Mouse (Mus musculus): ENCODE results near the gene Parvg. TPM values are rescaled to one million over a fixed set of nuclear protein-coding genes. Genes with fewer than 3 reads are reported as not detected.

Gene Parvg
- polyA plus RNA-seq, 1 experiment: 0.39 TPM

GRCm38 (mm10) chr15:84291097-84291496 is 32.7 kb upstream of the Parvg start:
- Histone ChIP-seq H3K4me1 (ENCODE audit: control insufficient read depth, insufficient read depth, low read length) (no peaks in the 10 kb centered on the region), H3K27ac (ENCODE audit: insufficient read depth, low read length) (no peak overlapping the region), H3K4me3 (ENCODE audit: insufficient read depth, low read length) (no peak overlapping the region)
- TF ChIP-seq POLR2A (IDR thresholded peaks at IDR 0.05; ENCODE audit: low read depth, low read length): no peak
- no peak for TF ChIP-seq CTCF (IDR thresholded peaks at IDR 0.05; ENCODE audit: borderline replicate concordance, insufficient read depth, low read length)

GRCm38 (mm10) chr15:84293590-84293989 is 30.2 kb upstream of the Parvg start:
- H3K27ac ChIP-seq (ENCODE audit: insufficient read depth, low read length): no peak overlapping the region

GRCm38 (mm10) chr15:84294391-84294790 is 29.4 kb upstream of the Parvg start:
- H3K4me3 ChIP-seq (ENCODE audit: insufficient read depth, low read length): no peak overlapping the region
- TF ChIP-seq POLR2A (IDR thresholded peaks at IDR 0.05; ENCODE audit: low read depth, low read length): no peak
- no peak for TF ChIP-seq CTCF (IDR thresholded peaks at IDR 0.05; ENCODE audit: borderline replicate concordance, insufficient read depth, low read length)
- H3K27ac ChIP-seq (ENCODE audit: insufficient read depth, low read length): no peak overlapping the region
- H3K4me1 ChIP-seq (ENCODE audit: control insufficient read depth, insufficient read depth, low read length): no peaks in the 10 kb centered on the region; the same call in 1 of the 2 replicates

More at GRCm38 (mm10) chr15:84293590-84293989, 30.2 kb upstream of the Parvg start:
- no peaks in the 10 kb centered on the region for H3K4me1 ChIP-seq (ENCODE audit: control insufficient read depth, insufficient read depth, low read length)
- TF ChIP-seq CTCF (IDR thresholded peaks at IDR 0.05; ENCODE audit: borderline replicate concordance, insufficient read depth, low read length) (no peak), POLR2A (IDR thresholded peaks at IDR 0.05; ENCODE audit: low read depth, low read length) (no peak)
- H3K4me3 ChIP-seq (ENCODE audit: insufficient read depth, low read length): no peak overlapping the region

GRCm38 (mm10) chr15:84295225-84295624 is 28.6 kb upstream of the Parvg start:
- H3K4me3 ChIP-seq (ENCODE audit: insufficient read depth, low read length): no peak overlapping the region
- no peaks in the 10 kb centered on the region; the same call in 1 of the 2 replicates for H3K4me1 ChIP-seq (ENCODE audit: control insufficient read depth, insufficient read depth, low read length)
- TF ChIP-seq CTCF (IDR thresholded peaks at IDR 0.05; ENCODE audit: borderline replicate concordance, insufficient read depth, low read length) (no peak), POLR2A (IDR thresholded peaks at IDR 0.05; ENCODE audit: low read depth, low read length) (no peak)
- H3K27ac ChIP-seq (ENCODE audit: insufficient read depth, low read length): no peak overlapping the region

- Histone ChIP-seq H3K4me3 (ENCODE audit: insufficient read depth, low read length) (no peak overlapping the region), H3K4me1 (ENCODE audit: control insufficient read depth, insufficient read depth, low read length) (no peaks in the 10 kb centered on the region; the same call in 1 of the 2 replicates), H3K27ac (ENCODE audit: insufficient read depth, low read length) (no peak overlapping the region)
- no peak for TF ChIP-seq POLR2A (IDR thresholded peaks at IDR 0.05; ENCODE audit: low read depth, low read length)
- no peak for TF ChIP-seq CTCF (IDR thresholded peaks at IDR 0.05; ENCODE audit: borderline replicate concordance, insufficient read depth, low read length)
These were observed 26.4 kb upstream of the Parvg start for GRCm38 (mm10) chr15:84297454-84297853.

- no peak overlapping the region for H3K4me3 ChIP-seq (ENCODE audit: insufficient read depth, low read length)
- no peak overlapping the region for H3K27ac ChIP-seq (ENCODE audit: insufficient read depth, low read length)
- TF ChIP-seq POLR2A (IDR thresholded peaks at IDR 0.05; ENCODE audit: low read depth, low read length) (no peak), CTCF (IDR thresholded peaks at IDR 0.05; ENCODE audit: borderline replicate concordance, insufficient read depth, low read length) (no peak)
- H3K4me1 ChIP-seq (ENCODE audit: control insufficient read depth, insufficient read depth, low read length): no peaks in the 10 kb centered on the region; the same call in 1 of the 2 replicates
These were observed 24.9 kb upstream of the Parvg start for GRCm38 (mm10) chr15:84298804-84299370.

GRCm38 (mm10) chr15:84299662-84300333 is 24.0 kb upstream of the Parvg start:
- Histone ChIP-seq H3K4me1 (ENCODE audit: control insufficient read depth, insufficient read depth, low read length) (no peaks in the 10 kb centered on the region; the same call in 1 of the 2 replicates), H3K27ac (ENCODE audit: insufficient read depth, low read length) (no peak overlapping the region), H3K4me3 (ENCODE audit: insufficient read depth, low read length) (no peak overlapping the region)
- TF ChIP-seq POLR2A (IDR thresholded peaks at IDR 0.05; ENCODE audit: low read depth, low read length) (no peak), CTCF (IDR thresholded peaks at IDR 0.05; ENCODE audit: borderline replicate concordance, insufficient read depth, low read length) (no peak)

- no peak for TF ChIP-seq POLR2A (IDR thresholded peaks at IDR 0.05; ENCODE audit: low read depth, low read length)
- TF ChIP-seq CTCF (IDR thresholded peaks at IDR 0.05; ENCODE audit: borderline replicate concordance, insufficient read depth, low read length): no peak
- H3K4me1 ChIP-seq (ENCODE audit: control insufficient read depth, insufficient read depth, low read length): no peaks in the 10 kb centered on the region; the same call in 1 of the 2 replicates
- no peak overlapping the region for H3K4me3 ChIP-seq (ENCODE audit: insufficient read depth, low read length)
- no peak overlapping the region for H3K27ac ChIP-seq (ENCODE audit: insufficient read depth, low read length)
These were observed 23.2 kb upstream of the Parvg start for GRCm38 (mm10) chr15:84300591-84300990.

GRCm38 (mm10) chr15:84301026-84301425 is 22.8 kb upstream of the Parvg start:
- H3K27ac ChIP-seq (ENCODE audit: insufficient read depth, low read length): no peak overlapping the region

More at GRCm38 (mm10) chr15:84301026-84301425, 22.8 kb upstream of the Parvg start:
- no peak for TF ChIP-seq POLR2A (IDR thresholded peaks at IDR 0.05; ENCODE audit: low read depth, low read length)
- no peak for TF ChIP-seq CTCF (IDR thresholded peaks at IDR 0.05; ENCODE audit: borderline replicate concordance, insufficient read depth, low read length)
- no peaks in the 10 kb centered on the region; the same call in 1 of the 2 replicates for H3K4me1 ChIP-seq (ENCODE audit: control insufficient read depth, insufficient read depth, low read length)
- H3K4me3 ChIP-seq (ENCODE audit: insufficient read depth, low read length): no peak overlapping the region

All from embryonic fibroblast, embryonic 13.5 days (primary cell).